Mouse (Mus musculus) hindbrain, embryonic 12.5 days (tissue): ENCODE measurements at regions not wholly inside any gene's neighbourhood (a gene's known extent, or its start where the extent isn't known, plus 50 kb on each side); places are given as distances from the start of the nearest gene placed in this dataset.

Experiments used
- ATAC-seq: fragments of 200-750 bp; cut with Nextera tagmentation; 2 replicates; pipeline ENCODE4 v1.8.0; 2017; ENCODE audit warnings: moderate TSS enrichment; ENCODE audit not compliant: low FRiP score
- H3K27ac ChIP-seq: fragments of 300-500 bp; sonication (generic); 2 replicates; pipeline ENCODE4 v1.5.1; 2016; ENCODE audit warnings: mild to moderate bottlenecking
- H3K27me3 ChIP-seq: fragments of 300-500 bp; sonication (generic); 2 replicates; pipeline ENCODE4 v1.6.1; 2016; ENCODE audit warnings: mild to moderate bottlenecking
- H3K36me3 ChIP-seq: fragments of 300-500 bp; sonication (generic); 2 replicates; pipeline ENCODE4 v1.6.1; 2016; ENCODE audit warnings: mild to moderate bottlenecking
- H3K4me1 ChIP-seq: fragments of 300-500 bp; sonication (generic); 2 replicates; pipeline ENCODE4 v1.6.1; 2016
- H3K4me2 ChIP-seq: fragments of 300-500 bp; sonication (generic); replicated peaks from 2 replicates; pipeline ENCODE4 v1.6.1; 2016; ENCODE audit warnings: mild to moderate bottlenecking
- H3K4me3 ChIP-seq: fragments of 300-500 bp; sonication (generic); 2 replicates; pipeline ENCODE4 v1.5.1; 2016; ENCODE audit warnings: mild to moderate bottlenecking
- H3K9ac ChIP-seq: fragments of 300-500 bp; sonication (generic); 2 replicates; pipeline ENCODE4 v1.6.1; 2016; ENCODE audit warnings: mild to moderate bottlenecking, moderate library complexity
- H3K9me3 ChIP-seq: fragments of 300-500 bp; sonication (generic); replicated peaks from 2 replicates; pipeline ENCODE4 v1.6.1; 2016; ENCODE audit warnings: mild to moderate bottlenecking
- WGBS: fragments of 180-500 bp; shearing (Covaris S2); methylation state at CpG from one replicate; pipeline ENCODE4 v1.1.7; 2016; 5-methylcytosine and 5-hydroxymethylcytosine counted together

- Histone ChIP-seq H3K27me3 (no peaks in the 10 kb centered on the region), H3K36me3 (no peaks in the 10 kb centered on the region), H3K9me3 (no peaks in the 10 kb centered on the region), H3K9ac (no peak overlapping the region), H3K27ac (no peak overlapping the region), H3K4me2 (no peak overlapping the region), H3K4me1 (no peaks in the 10 kb centered on the region), H3K4me3 (no peak overlapping the region)
- 91% methylated on average over 6 of the region's 6 CpGs for WGBS
- no peak for ATAC-seq
Measured at GRCm38 (mm10) chr15:10767535-10767934, 53.1 kb upstream of the Rai14 start.

- H3K9ac ChIP-seq: no peak overlapping the region
- no peaks in the 10 kb centered on the region for H3K4me1 ChIP-seq
- no peaks in the 10 kb centered on the region for H3K9me3 ChIP-seq
- H3K4me2 ChIP-seq: no peak overlapping the region
- no peak overlapping the region for H3K4me3 ChIP-seq
- no peaks in the 10 kb centered on the region for H3K36me3 ChIP-seq
- no peak for ATAC-seq
- WGBS: 74% methylated on average over 5 of the region's 5 CpGs
- no peaks in the 10 kb centered on the region for H3K27me3 ChIP-seq
- H3K27ac ChIP-seq: no peak overlapping the region
Measured at GRCm38 (mm10) chr15:10770410-10771310, 56.2 kb upstream of the Rai14 start.

GRCm38 (mm10) chr15:10771311-10771690 lies 56.9 kb upstream of the Rai14 start:
- Histone ChIP-seq H3K27me3 (no peaks in the 10 kb centered on the region), H3K9ac (no peak overlapping the region), H3K4me3 (no peak overlapping the region), H3K36me3 (no peaks in the 10 kb centered on the region), H3K9me3 (no peaks in the 10 kb centered on the region), H3K4me1 (no peaks in the 10 kb centered on the region), H3K27ac (no peak overlapping the region), H3K4me2 (no peak overlapping the region)
- WGBS: 53% methylated on average over 4 of the region's 4 CpGs
- ATAC-seq: no peak

GRCm38 (mm10) chr15:10779941-10780620 lies 65.7 kb upstream of the Rai14 start:
- H3K27ac ChIP-seq: no peak overlapping the region
- no peak for ATAC-seq
- no peak overlapping the region for H3K4me3 ChIP-seq
- H3K36me3 ChIP-seq: no peaks in the 10 kb centered on the region
- no peak overlapping the region for H3K4me2 ChIP-seq
- no peak overlapping the region for H3K9ac ChIP-seq
- WGBS: 85% methylated on average over 13 of the region's 13 CpGs
- H3K9me3 ChIP-seq: no peaks in the 10 kb centered on the region
- no peaks in the 10 kb centered on the region for H3K4me1 ChIP-seq
- H3K27me3 ChIP-seq: no peaks in the 10 kb centered on the region

- Histone ChIP-seq H3K36me3 (no peaks in the 10 kb centered on the region), H3K27ac (no peak overlapping the region), H3K4me3 (no peak overlapping the region), H3K27me3 (no peaks in the 10 kb centered on the region), H3K9me3 (no peaks in the 10 kb centered on the region), H3K4me1 (no peaks in the 10 kb centered on the region), H3K4me2 (no peak overlapping the region), H3K9ac (no peak overlapping the region)
- WGBS: 74% methylated on average over 6 of the region's 6 CpGs
- no peak for ATAC-seq
Measured at GRCm38 (mm10) chr15:10789371-10789770, 74.9 kb upstream of the Rai14 start.

- no peak overlapping the region for H3K27ac ChIP-seq
- no peaks in the 10 kb centered on the region for H3K27me3 ChIP-seq
- no peak overlapping the region for H3K9ac ChIP-seq
- no peaks in the 10 kb centered on the region for H3K9me3 ChIP-seq
- WGBS: 83% methylated on average over 3 of the region's 3 CpGs
- no peak overlapping the region for H3K4me3 ChIP-seq
- no peaks in the 10 kb centered on the region for H3K36me3 ChIP-seq
- no peak overlapping the region for H3K4me2 ChIP-seq
- no peaks in the 10 kb centered on the region for H3K4me1 ChIP-seq
- no peak for ATAC-seq
Measured at GRCm38 (mm10) chr15:10790862-10791497, 76.6 kb upstream of the Rai14 start.

- H3K9ac ChIP-seq: no peak overlapping the region
- no peak overlapping the region for H3K4me3 ChIP-seq
- H3K27ac ChIP-seq: no peak overlapping the region
- no peaks in the 10 kb centered on the region for H3K4me1 ChIP-seq
- H3K9me3 ChIP-seq: no peaks in the 10 kb centered on the region
- no peak for ATAC-seq
- H3K36me3 ChIP-seq: no peaks in the 10 kb centered on the region
- H3K4me2 ChIP-seq: no peak overlapping the region
- H3K27me3 ChIP-seq: no peaks in the 10 kb centered on the region
- 83% methylated on average over 3 of the region's 3 CpGs for WGBS
Measured at GRCm38 (mm10) chr15:10791516-10792112, 77.2 kb upstream of the Rai14 start.

DNA sequence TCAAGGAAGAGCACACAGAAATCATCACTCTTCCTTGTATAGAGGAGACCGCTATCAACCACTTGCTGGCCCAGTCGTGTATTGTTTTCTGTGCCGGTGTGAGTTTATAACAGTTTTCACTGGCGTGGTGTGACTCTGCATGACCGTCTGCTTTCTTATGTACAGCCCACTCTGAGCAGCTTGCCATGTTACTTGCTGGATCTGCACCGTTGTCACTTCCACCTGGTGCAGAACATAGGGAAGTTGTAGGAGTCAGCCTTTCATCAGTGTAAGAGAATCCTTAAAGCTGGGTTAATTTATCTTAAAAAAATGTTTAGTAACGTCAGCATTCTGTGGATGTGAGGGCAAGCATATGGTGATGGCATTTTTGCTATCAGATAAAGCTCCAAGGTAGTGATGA lies 77.7 kb upstream of the Rai14 start:
- Histone ChIP-seq H3K27me3 (no peaks in the 10 kb centered on the region), H3K27ac (no peak overlapping the region), H3K9ac (no peak overlapping the region), H3K9me3 (no peaks in the 10 kb centered on the region), H3K4me1 (no peaks in the 10 kb centered on the region), H3K4me3 (no peak overlapping the region), H3K36me3 (no peaks in the 10 kb centered on the region), H3K4me2 (no peak overlapping the region)
- ATAC-seq: no peak
- 86% methylated on average over 7 of the region's 7 CpGs for WGBS

DNA sequence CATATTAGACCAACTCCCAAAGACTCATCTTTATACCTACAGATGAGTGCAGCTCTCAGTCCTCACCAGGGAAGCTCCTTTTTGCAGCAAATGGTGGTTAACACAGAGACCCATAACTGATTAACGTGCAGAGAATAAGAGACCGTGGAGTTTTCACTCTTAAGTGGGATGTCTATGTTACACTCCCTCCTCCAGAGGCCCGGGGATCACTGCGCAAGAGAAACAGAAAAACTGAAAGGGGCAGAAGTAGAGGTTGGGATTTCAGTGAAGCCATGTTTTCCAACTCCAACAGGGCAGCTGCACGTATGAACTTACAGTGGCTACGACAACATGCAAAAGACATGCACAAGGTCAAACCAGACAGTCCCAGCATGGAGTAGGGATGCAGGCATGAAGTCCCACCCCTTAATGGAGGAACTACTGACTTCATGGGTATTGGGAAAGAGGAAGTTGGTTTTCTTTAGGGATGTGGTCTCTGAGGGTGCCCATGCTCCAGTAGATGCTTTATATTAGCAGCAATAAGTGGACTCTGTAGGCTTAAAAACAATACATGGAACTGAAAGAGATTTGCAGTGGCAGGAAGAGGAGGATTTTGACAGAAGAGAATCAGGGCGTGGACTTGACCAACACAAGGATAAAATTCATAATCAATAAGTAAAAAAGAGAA lies 80.8 kb upstream of the Rai14 start:
- no peaks in the 10 kb centered on the region for H3K4me1 ChIP-seq
- H3K27ac ChIP-seq: no peak overlapping the region
- H3K9me3 ChIP-seq: no peaks in the 10 kb centered on the region
- H3K4me3 ChIP-seq: no peak overlapping the region
- ATAC-seq: no peak
- H3K27me3 ChIP-seq: no peaks in the 10 kb centered on the region
- H3K4me2 ChIP-seq: no peak overlapping the region
- no peaks in the 10 kb centered on the region for H3K36me3 ChIP-seq
- no peak overlapping the region for H3K9ac ChIP-seq
- WGBS: 91% methylated on average over 7 of the region's 7 CpGs

DNA sequence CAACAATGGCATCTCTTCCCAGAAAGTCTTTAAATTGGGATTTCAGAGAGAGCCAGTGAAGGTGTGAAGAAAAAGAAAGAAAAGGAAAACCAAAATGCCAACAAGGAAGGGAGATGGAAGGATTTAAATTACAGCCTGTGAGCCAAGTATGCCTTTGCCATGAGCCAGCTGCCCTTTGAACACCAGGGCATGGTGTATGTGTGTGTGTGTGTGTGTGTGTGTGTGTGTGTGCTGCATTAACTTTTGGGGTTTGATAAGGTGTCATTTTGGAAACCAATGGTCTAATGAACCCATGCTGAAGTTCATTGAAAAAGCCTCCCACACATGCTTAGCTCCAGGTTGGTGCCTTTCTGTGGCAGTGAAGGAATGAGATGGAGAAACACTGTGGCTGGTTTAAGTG lies 85.2 kb upstream of the Rai14 start:
- Histone ChIP-seq H3K27ac (no peak overlapping the region), H3K9me3 (no peaks in the 10 kb centered on the region), H3K36me3 (no peaks in the 10 kb centered on the region), H3K4me3 (no peak overlapping the region), H3K27me3 (no peaks in the 10 kb centered on the region), H3K9ac (no peak overlapping the region), H3K4me2 (no peak overlapping the region), H3K4me1 (no peaks in the 10 kb centered on the region)
- no peak for ATAC-seq

DNA sequence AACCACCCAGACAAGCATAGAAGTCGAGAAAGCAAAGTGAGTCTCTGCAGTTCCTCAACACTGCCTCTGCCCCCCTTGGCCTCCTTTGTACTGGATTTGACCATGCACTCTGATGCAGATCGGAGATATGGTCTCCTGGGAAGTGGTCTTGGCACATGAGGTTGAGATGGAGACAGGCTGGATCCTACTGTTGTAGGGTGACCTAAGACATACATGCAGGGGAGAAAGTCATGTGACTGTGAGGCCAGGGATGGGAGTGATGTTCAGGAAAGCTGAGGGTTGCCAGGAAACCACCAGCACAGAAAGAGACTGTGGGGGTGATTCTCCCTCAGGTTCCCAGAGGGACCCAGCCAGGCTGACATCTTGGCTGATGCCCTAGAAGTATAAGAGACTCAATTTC lies 99.8 kb upstream of the Rai14 start:
- WGBS: 84% methylated on average over 2 of the region's 2 CpGs

GRCm38 (mm10) chr15:10814709-10815108 lies 100.3 kb upstream of the Rai14 start:
- no peak for ATAC-seq
- H3K4me3 ChIP-seq: no peak overlapping the region
- no peaks in the 10 kb centered on the region for H3K36me3 ChIP-seq
- H3K4me1 ChIP-seq: no peaks in the 10 kb centered on the region
- no peaks in the 10 kb centered on the region for H3K27me3 ChIP-seq
- H3K4me2 ChIP-seq: no peak overlapping the region
- 77% methylated on average over 7 of the region's 7 CpGs for WGBS
- H3K27ac ChIP-seq: no peak overlapping the region
- H3K9ac ChIP-seq: no peak overlapping the region
- no peaks in the 10 kb centered on the region for H3K9me3 ChIP-seq

More for the DNA sequence above, 99.8 kb upstream of the Rai14 start:
- no peak overlapping the region for H3K27ac ChIP-seq
- ATAC-seq: no peak
- H3K9ac ChIP-seq: no peak overlapping the region
- no peaks in the 10 kb centered on the region for H3K36me3 ChIP-seq
- no peaks in the 10 kb centered on the region for H3K4me1 ChIP-seq
- H3K4me3 ChIP-seq: no peak overlapping the region
- H3K4me2 ChIP-seq: no peak overlapping the region
- H3K27me3 ChIP-seq: no peaks in the 10 kb centered on the region
- no peaks in the 10 kb centered on the region for H3K9me3 ChIP-seq
